Mouse (Mus musculus): ENCODE data around the gene Tdgf1. TPM values are rescaled to one million over a fixed set of nuclear protein-coding genes. Genes with fewer than 3 reads are reported as not detected.

Tdgf1 gene
- polyA plus RNA-seq, 1 experiment: not detected

GRCm38 (mm10) chr9:110985541-110985940 is 39.6 kb upstream of the Tdgf1 start:
- TF ChIP-seq TAL1 (IDR thresholded peaks at IDR 0.05; ENCODE audit: low read length): no peak
- no peak for TF ChIP-seq GATA1 (IDR thresholded peaks at IDR 0.05; ENCODE audit: low read length)

GRCm38 (mm10) chr9:110984096-110984495 is 38.1 kb upstream of the Tdgf1 start:
- no peak for TF ChIP-seq TAL1 (IDR thresholded peaks at IDR 0.05; ENCODE audit: low read length)
- no peak for TF ChIP-seq GATA1 (IDR thresholded peaks at IDR 0.05; ENCODE audit: low read length)
- Histone ChIP-seq H3K27me3 (ENCODE audit: control insufficient read depth) (no peaks in the 10 kb centered on the region), H3K36me3 (ENCODE audit: control insufficient read depth) (peaks cover 2% of the 10 kb centered on the region; the same call in 1 of the 2 replicates), H3K4me1 (ENCODE audit: control insufficient read depth) (no peaks in the 10 kb centered on the region), H3K4me3 (replicated peaks) (no peak overlapping the region), H3K9me3 (ENCODE audit: control insufficient read depth, low read length) (no peaks in the 10 kb centered on the region; the same call in 1 of the 2 replicates)

More at GRCm38 (mm10) chr9:110985541-110985940, 39.6 kb upstream of the Tdgf1 start:
- no peak overlapping the region for H3K4me3 ChIP-seq (replicated peaks)
- H3K27me3 ChIP-seq (ENCODE audit: control insufficient read depth): no peaks in the 10 kb centered on the region
- no peaks in the 10 kb centered on the region; the same call in 1 of the 2 replicates for H3K9me3 ChIP-seq (ENCODE audit: control insufficient read depth, low read length)
- no peaks in the 10 kb centered on the region for H3K4me1 ChIP-seq (ENCODE audit: control insufficient read depth)
- peaks cover 2% of the 10 kb centered on the region; the same call in 1 of the 2 replicates for H3K36me3 ChIP-seq (ENCODE audit: control insufficient read depth)

- no peak overlapping the region for H3K4me3 ChIP-seq (replicated peaks)
- H3K27me3 ChIP-seq (ENCODE audit: control insufficient read depth): no peaks in the 10 kb centered on the region
- H3K4me1 ChIP-seq (ENCODE audit: control insufficient read depth): no peaks in the 10 kb centered on the region
- no peaks in the 10 kb centered on the region; the same call in 1 of the 2 replicates for H3K9me3 ChIP-seq (ENCODE audit: control insufficient read depth, low read length)
- peaks cover 2% of the 10 kb centered on the region; the same call in 1 of the 2 replicates for H3K36me3 ChIP-seq (ENCODE audit: control insufficient read depth)
- TF ChIP-seq TAL1 (IDR thresholded peaks at IDR 0.05; ENCODE audit: low read length): no peak
- no peak for TF ChIP-seq GATA1 (IDR thresholded peaks at IDR 0.05; ENCODE audit: low read length)
Measured at GRCm38 (mm10) chr9:110982351-110982750, 36.4 kb upstream of the Tdgf1 start.

DNA sequence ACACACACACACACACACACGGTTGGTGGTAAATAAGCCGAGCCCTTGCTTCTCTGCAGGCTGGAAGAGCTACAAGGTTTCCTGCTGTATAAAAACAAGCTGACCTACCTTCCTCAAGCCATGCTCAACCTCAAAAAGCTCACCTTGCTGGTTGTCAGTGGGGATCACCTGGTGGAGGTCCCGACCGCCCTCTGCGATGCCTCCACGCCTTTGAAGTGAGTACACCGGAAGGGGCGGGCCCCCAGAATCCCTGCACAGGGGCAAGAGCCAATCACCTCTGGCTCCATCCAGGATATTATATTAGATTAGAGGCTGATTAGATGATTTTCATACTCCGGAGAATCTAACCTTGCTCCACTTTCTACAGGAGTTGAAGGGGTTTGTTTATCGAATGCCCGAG is 33.5 kb upstream of the Tdgf1 start:
- no peak overlapping the region for H3K4me3 ChIP-seq (replicated peaks)
- no peaks in the 10 kb centered on the region for H3K36me3 ChIP-seq (ENCODE audit: control insufficient read depth)
- no peaks in the 10 kb centered on the region for H3K4me1 ChIP-seq (ENCODE audit: control insufficient read depth)
- H3K9me3 ChIP-seq (ENCODE audit: control insufficient read depth, low read length): no peaks in the 10 kb centered on the region
- TF ChIP-seq GATA1 (IDR thresholded peaks at IDR 0.05; ENCODE audit: low read length): no peak
- TF ChIP-seq TAL1 (IDR thresholded peaks at IDR 0.05; ENCODE audit: low read length): no peak
- no peaks in the 10 kb centered on the region for H3K27me3 ChIP-seq (ENCODE audit: control insufficient read depth)

GRCm38 (mm10) chr9:110965910-110966231 is 19.9 kb upstream of the Tdgf1 start:
- Histone ChIP-seq H3K36me3 (ENCODE audit: control insufficient read depth) (no peaks in the 10 kb centered on the region), H3K4me1 (ENCODE audit: control insufficient read depth) (no peaks in the 10 kb centered on the region), H3K9me3 (ENCODE audit: control insufficient read depth, low read length) (no peaks in the 10 kb centered on the region), H3K27me3 (ENCODE audit: control insufficient read depth) (no peaks in the 10 kb centered on the region), H3K4me3 (replicated peaks) (no peak overlapping the region)
- TF ChIP-seq GATA1 (IDR thresholded peaks at IDR 0.05; ENCODE audit: low read length) (no peak), TAL1 (IDR thresholded peaks at IDR 0.05; ENCODE audit: low read length) (no peak)

GRCm38 (mm10) chr9:110965062-110965909 is 19.3 kb upstream of the Tdgf1 start:
- no peak for TF ChIP-seq GATA1 (IDR thresholded peaks at IDR 0.05; ENCODE audit: low read length)
- TF ChIP-seq TAL1 (IDR thresholded peaks at IDR 0.05; ENCODE audit: low read length): no peak
- Histone ChIP-seq H3K36me3 (ENCODE audit: control insufficient read depth) (no peaks in the 10 kb centered on the region), H3K4me1 (ENCODE audit: control insufficient read depth) (no peaks in the 10 kb centered on the region), H3K4me3 (replicated peaks) (no peak overlapping the region), H3K27me3 (ENCODE audit: control insufficient read depth) (no peaks in the 10 kb centered on the region), H3K9me3 (ENCODE audit: control insufficient read depth, low read length) (no peaks in the 10 kb centered on the region)

DNA sequence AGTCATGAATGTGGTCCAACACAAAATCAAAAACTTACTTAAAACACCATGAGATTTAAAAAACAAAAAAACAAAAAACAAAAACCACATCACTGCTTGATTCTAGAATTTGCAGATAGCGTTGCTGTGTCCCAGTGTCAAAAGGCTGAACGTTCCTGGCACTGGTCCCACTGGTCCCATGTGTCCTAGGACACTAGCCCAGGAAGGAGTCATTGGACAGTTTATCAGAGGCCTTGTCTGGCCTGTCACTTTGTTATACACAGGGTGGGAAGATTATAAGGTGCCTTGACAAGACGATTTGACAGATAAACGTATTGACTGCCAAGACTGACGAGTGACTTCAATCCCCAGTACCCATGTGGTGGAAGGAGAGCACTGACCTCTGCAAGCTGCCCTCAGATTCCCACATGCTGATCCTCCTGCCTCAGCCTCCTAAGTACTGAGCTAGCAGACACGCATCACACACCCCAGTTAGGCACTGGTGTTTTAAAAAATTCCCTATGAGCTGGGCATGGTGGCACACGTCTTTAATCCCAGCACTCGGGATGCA is 17.7 kb upstream of the Tdgf1 start:
- no peak overlapping the region for H3K4me3 ChIP-seq (replicated peaks)
- no peaks in the 10 kb centered on the region for H3K36me3 ChIP-seq (ENCODE audit: control insufficient read depth)
- no peaks in the 10 kb centered on the region for H3K4me1 ChIP-seq (ENCODE audit: control insufficient read depth)
- TF ChIP-seq TAL1 (IDR thresholded peaks at IDR 0.05; ENCODE audit: low read length) (no peak), GATA1 (IDR thresholded peaks at IDR 0.05; ENCODE audit: low read length) (no peak)
- no peaks in the 10 kb centered on the region for H3K27me3 ChIP-seq (ENCODE audit: control insufficient read depth)
- no peaks in the 10 kb centered on the region for H3K9me3 ChIP-seq (ENCODE audit: control insufficient read depth, low read length)

- Histone ChIP-seq H3K36me3 (ENCODE audit: control insufficient read depth) (no peaks in the 10 kb centered on the region), H3K4me3 (replicated peaks) (no peak overlapping the region), H3K27me3 (ENCODE audit: control insufficient read depth) (no peaks in the 10 kb centered on the region), H3K9me3 (ENCODE audit: control insufficient read depth, low read length) (no peaks in the 10 kb centered on the region), H3K4me1 (ENCODE audit: control insufficient read depth) (no peaks in the 10 kb centered on the region)
- no peak for TF ChIP-seq TAL1 (IDR thresholded peaks at IDR 0.05; ENCODE audit: low read length)
- TF ChIP-seq GATA1 (IDR thresholded peaks at IDR 0.05; ENCODE audit: low read length): no peak
Measured at GRCm38 (mm10) chr9:110961386-110961785, 15.4 kb upstream of the Tdgf1 start.
